Mouse (Mus musculus): Measurements from ENCODE around the gene Haspin.

Haspin gene

GRCm38 (mm10) chr11:73090283-73090682 is 47.8 kb downstream of the Haspin start, which contains the start of gene Itgae:
TSS of gene Itgae (plus strand) at chr11:73090583.
- DNase-seq (ENCODE audit: low spot score in 2 of 2) = no peak

DNA sequence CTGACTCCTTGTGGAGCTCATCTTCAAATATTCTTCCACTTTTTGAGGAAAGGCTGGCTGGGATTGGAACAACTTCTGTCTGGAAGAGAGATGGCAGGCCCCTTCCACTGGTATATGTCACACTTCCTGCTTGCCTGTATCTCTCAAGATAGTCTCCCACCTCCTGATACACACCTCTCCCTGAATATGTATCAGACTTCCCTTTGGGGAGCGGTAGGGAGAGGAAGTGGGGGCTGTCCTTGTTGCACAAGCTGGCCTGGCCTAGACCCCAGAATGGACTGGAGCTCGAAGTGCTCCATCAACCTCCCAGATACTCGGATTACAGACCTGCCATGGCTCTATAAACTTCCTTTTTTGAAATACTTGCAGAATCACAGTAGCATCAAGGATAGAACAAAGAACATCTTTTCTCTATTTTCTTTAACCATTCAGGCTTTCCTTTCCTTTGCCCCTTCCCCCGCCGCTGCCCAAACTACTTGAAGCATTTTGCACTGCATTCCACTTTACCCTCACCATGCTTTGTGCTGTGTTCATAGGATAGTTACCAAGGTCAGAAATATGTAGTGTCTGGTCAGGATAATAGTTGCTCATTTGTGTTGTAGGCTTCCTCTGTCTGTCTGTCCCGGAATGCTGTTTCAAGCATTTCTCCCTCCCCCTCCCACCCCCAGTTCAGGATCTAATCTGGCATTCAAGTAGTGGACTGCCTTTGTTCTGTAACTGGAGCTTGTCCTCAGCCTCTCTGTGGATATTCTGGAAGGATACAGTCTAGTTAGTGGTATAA is 50.2 kb downstream of the Haspin start:
- no peak for DNase-seq (ENCODE audit: low spot score in 2 of 2)

Measured in right cerebral cortex, postnatal 10 days (tissue).